Mouse (Mus musculus): ENCODE measurements around the gene Itsn1. TPM values are rescaled to one million over a fixed set of nuclear protein-coding genes. Genes with fewer than 3 reads are reported as not detected.
A peak's percentile ranks its signal among the peaks of the same experiment; 100 is the strongest.

Itsn1 gene
- total and polyA plus RNA-seq, 2 experiments from 2014 or later, result 43.5 to 90.5 TPM

- no peaks in the 10 kb centered on the region for H3K27me3 ChIP-seq (ENCODE audit: insufficient read depth, low read length)
- H3K4me3 ChIP-seq (ENCODE audit: low read depth, low read length), result no peak overlapping the region
- H3K27ac ChIP-seq (ENCODE audit: low read depth, low read length), result no peak overlapping the region
- DNase-seq (no peak), ATAC-seq (no peak)
- no peaks in the 10 kb centered on the region for H3K36me3 ChIP-seq (ENCODE audit: insufficient read depth)
- 54% methylated on average over 5 of the region's 5 CpGs for WGBS
- peaks cover 6% of the 10 kb centered on the region; the same call in 1 of the 2 replicates for H3K4me1 ChIP-seq (ENCODE audit: insufficient read depth)
- no peaks in the 10 kb centered on the region for H3K9me3 ChIP-seq (ENCODE audit: low read length)
- H3K4me2 ChIP-seq (ENCODE audit: low read depth), result no peak overlapping the region
- H3K9ac ChIP-seq, result no peak overlapping the region
- no peak for TF ChIP-seq CTCF (IDR thresholded peaks at IDR 0.05; ENCODE audit: low read depth)
Observed at GRCm38 (mm10) chr16:91769911-91770310, 40.8 kb downstream of the Itsn1 start.

GRCm38 (mm10) chr16:91770662-91771061 is 41.6 kb downstream of the Itsn1 start:
- no peak for TF ChIP-seq CTCF (IDR thresholded peaks at IDR 0.05; ENCODE audit: low read depth)
- DNase-seq, result peak; percentile 27
- ATAC-seq, result peak; percentile 76
- no peaks in the 10 kb centered on the region for H3K36me3 ChIP-seq (ENCODE audit: insufficient read depth)
- H3K9ac ChIP-seq, result no peak overlapping the region
- no peaks in the 10 kb centered on the region for H3K27me3 ChIP-seq (ENCODE audit: insufficient read depth, low read length)
- peaks cover 6% of the 10 kb centered on the region; the same call in 1 of the 2 replicates for H3K4me1 ChIP-seq (ENCODE audit: insufficient read depth)
- H3K27ac ChIP-seq (ENCODE audit: low read depth, low read length), result peak overlapping the region; percentile 74
- WGBS, result 8% methylated on average over 5 of the region's 5 CpGs
- no peak overlapping the region for H3K4me2 ChIP-seq (ENCODE audit: low read depth)
- no peaks in the 10 kb centered on the region for H3K9me3 ChIP-seq (ENCODE audit: low read length)
- H3K4me3 ChIP-seq (ENCODE audit: low read depth, low read length), result no peak overlapping the region

GRCm38 (mm10) chr16:91771334-91771733 is 42.3 kb downstream of the Itsn1 start:
- no peaks in the 10 kb centered on the region for H3K9me3 ChIP-seq (ENCODE audit: low read length)
- no peak for TF ChIP-seq CTCF (IDR thresholded peaks at IDR 0.05; ENCODE audit: low read depth)
- H3K4me2 ChIP-seq (ENCODE audit: low read depth), result no peak overlapping the region
- no peak overlapping the region for H3K9ac ChIP-seq
- no peak for ATAC-seq
- no peak for DNase-seq
- no peaks in the 10 kb centered on the region for H3K27me3 ChIP-seq (ENCODE audit: insufficient read depth, low read length)
- no peak overlapping the region for H3K4me3 ChIP-seq (ENCODE audit: low read depth, low read length)
- H3K4me1 ChIP-seq (ENCODE audit: insufficient read depth), result peaks cover 6% of the 10 kb centered on the region; the same call in 1 of the 2 replicates
- H3K27ac ChIP-seq (ENCODE audit: low read depth, low read length), result peak overlapping the region; percentile 47; the same call in 1 of the 2 replicates
- whole genome bisulfite sequencing, result 71% methylated on average over 6 of the region's 6 CpGs
- no peaks in the 10 kb centered on the region for H3K36me3 ChIP-seq (ENCODE audit: insufficient read depth)

GRCm38 (mm10) chr16:91772586-91772985 is 43.5 kb downstream of the Itsn1 start:
- H3K36me3 ChIP-seq (ENCODE audit: insufficient read depth), result no peaks in the 10 kb centered on the region
- ATAC-seq, result no peak
- no peak overlapping the region for H3K27ac ChIP-seq (ENCODE audit: low read depth, low read length)
- H3K4me1 ChIP-seq (ENCODE audit: insufficient read depth), result peaks cover 2% of the 10 kb centered on the region; the same call in 1 of the 2 replicates
- H3K27me3 ChIP-seq (ENCODE audit: insufficient read depth, low read length), result no peaks in the 10 kb centered on the region
- 77% methylated on average over 7 of the region's 7 CpGs for WGBS
- no peak for TF ChIP-seq CTCF (IDR thresholded peaks at IDR 0.05; ENCODE audit: low read depth)
- no peak overlapping the region for H3K4me2 ChIP-seq (ENCODE audit: low read depth)
- H3K4me3 ChIP-seq (ENCODE audit: low read depth, low read length), result no peak overlapping the region
- H3K9me3 ChIP-seq (ENCODE audit: low read length), result no peaks in the 10 kb centered on the region
- no peak for DNase-seq
- no peak overlapping the region for H3K9ac ChIP-seq

GRCm38 (mm10) chr16:91779576-91779975 is 50.5 kb downstream of the Itsn1 start:
- no peak overlapping the region for H3K9ac ChIP-seq
- no peak for DNase-seq
- WGBS, result 64% methylated on average over 10 of the region's 10 CpGs
- no peaks in the 10 kb centered on the region for H3K4me1 ChIP-seq (ENCODE audit: insufficient read depth)
- no peak for TF ChIP-seq CTCF (IDR thresholded peaks at IDR 0.05; ENCODE audit: low read depth)
- 0 out of 2 replicates have a peak, but pooled peaks cover 8% of the 10 kb centered on the region for H3K36me3 ChIP-seq (ENCODE audit: insufficient read depth)
- no peaks in the 10 kb centered on the region for H3K27me3 ChIP-seq (ENCODE audit: insufficient read depth, low read length)
- H3K4me3 ChIP-seq (ENCODE audit: low read depth, low read length), result no peak overlapping the region
- no peak overlapping the region for H3K4me2 ChIP-seq (ENCODE audit: low read depth)
- no peak overlapping the region for H3K27ac ChIP-seq (ENCODE audit: low read depth, low read length)
- no peak for ATAC-seq
- H3K9me3 ChIP-seq (ENCODE audit: low read length), result no peaks in the 10 kb centered on the region

- 93% methylated on average over 7 of the region's 7 CpGs for WGBS
- DNase-seq, result no peak
- no peak for ATAC-seq
- no peaks in the 10 kb centered on the region for H3K4me1 ChIP-seq (ENCODE audit: insufficient read depth)
- H3K4me3 ChIP-seq (ENCODE audit: low read depth, low read length), result no peak overlapping the region
- H3K27me3 ChIP-seq (ENCODE audit: insufficient read depth, low read length), result no peaks in the 10 kb centered on the region
- H3K9me3 ChIP-seq (ENCODE audit: low read length), result no peaks in the 10 kb centered on the region
- TF ChIP-seq CTCF (IDR thresholded peaks at IDR 0.05; ENCODE audit: low read depth), result no peak
- H3K4me2 ChIP-seq (ENCODE audit: low read depth), result no peak overlapping the region
- H3K27ac ChIP-seq (ENCODE audit: low read depth, low read length), result no peak overlapping the region
- H3K36me3 ChIP-seq (ENCODE audit: insufficient read depth), result 0 out of 2 replicates have a peak, but pooled peaks cover 9% of the 10 kb centered on the region
- H3K9ac ChIP-seq, result no peak overlapping the region
Observed at GRCm38 (mm10) chr16:91780151-91780550, 51.1 kb downstream of the Itsn1 start.

GRCm38 (mm10) chr16:91780826-91781225 is 51.7 kb downstream of the Itsn1 start:
- H3K4me2 ChIP-seq (ENCODE audit: low read depth), result no peak overlapping the region
- 91% methylated on average over 3 of the region's 3 CpGs for WGBS
- H3K4me1 ChIP-seq (ENCODE audit: insufficient read depth), result no peaks in the 10 kb centered on the region
- ATAC-seq (no peak), DNase-seq (no peak)
- H3K36me3 ChIP-seq (ENCODE audit: insufficient read depth), result 0 out of 2 replicates have a peak, but pooled peaks cover 9% of the 10 kb centered on the region
- H3K27me3 ChIP-seq (ENCODE audit: insufficient read depth, low read length), result no peaks in the 10 kb centered on the region
- no peak for TF ChIP-seq CTCF (IDR thresholded peaks at IDR 0.05; ENCODE audit: low read depth)
- no peaks in the 10 kb centered on the region for H3K9me3 ChIP-seq (ENCODE audit: low read length)
- H3K4me3 ChIP-seq (ENCODE audit: low read depth, low read length), result no peak overlapping the region
- H3K27ac ChIP-seq (ENCODE audit: low read depth, low read length), result no peak overlapping the region
- no peak overlapping the region for H3K9ac ChIP-seq
